Mouse (Mus musculus) intestine, embryonic 14.5 days (tissue): ENCODE results near the gene Plpp2. TPM values are rescaled to one million over a fixed set of nuclear protein-coding genes. Genes with fewer than 3 reads are reported as not detected.

Experiments
- ATAC-seq: fragments of 200-750 bp; cut with Nextera tagmentation; replicated peaks from 2 replicates; pipeline ENCODE4 v1.8.0; 2017; ENCODE audit warnings: low read depth, moderate number of reproducible peaks, moderate TSS enrichment, moderate library complexity; ENCODE audit not compliant: low FRiP score, low TSS enrichment
- DNase-seq: peaks from one replicate; pipeline ENCODE4 v3.0.0-alpha.2; 2018; ENCODE audit warnings: low spot score
- H3K27ac ChIP-seq: fragments of 300-500 bp; sonication (generic); 2 replicates; pipeline ENCODE4 v1.5.1; 2014; ENCODE audit warnings: low read depth, mild to moderate bottlenecking, control low read depth
- H3K27me3 ChIP-seq: fragments of 300-500 bp; sonication (generic); replicated peaks from 2 replicates; pipeline ENCODE4 v1.6.1; 2014; ENCODE audit warnings: low read length, control low read depth; ENCODE audit not compliant: control insufficient read depth, insufficient read depth
- H3K36me3 ChIP-seq: fragments of 300-500 bp; sonication (generic); 2 replicates; pipeline ENCODE4 v1.6.1; 2014; ENCODE audit warnings: low read length, control low read depth; ENCODE audit not compliant: control insufficient read depth, insufficient read depth
- H3K4me1 ChIP-seq: fragments of 300-500 bp; sonication (generic); replicated peaks from 2 replicates; pipeline ENCODE4 v1.6.1; 2014; ENCODE audit warnings: low read length, control low read depth, mixed read lengths; ENCODE audit not compliant: control insufficient read depth, insufficient read depth
- H3K4me2 ChIP-seq: fragments of 300-500 bp; sonication (generic); 2 replicates; pipeline ENCODE4 v1.6.1; 2014; ENCODE audit warnings: low read length
- H3K4me3 ChIP-seq: fragments of 300-500 bp; sonication (generic); 2 replicates; pipeline ENCODE4 v1.5.1; 2014; ENCODE audit warnings: low read depth, low read length, control low read depth, mixed read lengths
- H3K9ac ChIP-seq: fragments of 300-500 bp; sonication (generic); 2 replicates; pipeline ENCODE4 v1.6.1; 2014; ENCODE audit warnings: mild to moderate bottlenecking, low read length
- H3K9me3 ChIP-seq: fragments of 300-500 bp; sonication (generic); 2 replicates; pipeline ENCODE4 v1.6.1; 2016; ENCODE audit warnings: low read length, control low read depth; ENCODE audit not compliant: control insufficient read depth
- WGBS: fragments of 180-500 bp; shearing (Covaris S2); extraction: QIAGEN DNeasy Blood & Tissue Kit; methylation state at CpG from one replicate; pipeline ENCODE4 v1.1.7; 2014; 5-methylcytosine and 5-hydroxymethylcytosine counted together
- polyA plus RNA-seq: library from polyadenylated mRNA; unstranded; fragments of >200 nt; fragmentation: Nextera tagmentation; extraction: Ambion mirVana; gene quantifications from 2 replicates; pipeline ENCODE4 v1.2.1, GENCODE M21; 2014

Plpp2 gene
- polyA plus RNA-seq, 1 experiment from 2014 or later: 92.2 TPM

GRCm38 (mm10) chr10:79530721-79531120, 2.9 kb downstream of the Plpp2 start:
- peak; percentile 33 for DNase-seq
- no peak for ATAC-seq
- Histone ChIP-seq H3K4me3 (no peak overlapping the region), H3K27ac (no peak overlapping the region), H3K4me1 (peaks cover 7% of the 10 kb centered on the region; the same call in 1 of the 2 replicates), H3K4me2 (no peak overlapping the region), H3K27me3 (no peaks in the 10 kb centered on the region), H3K36me3 (peaks cover 18% of the 10 kb centered on the region), H3K9ac (no peak overlapping the region), H3K9me3 (no peaks in the 10 kb centered on the region)
- 90% methylated on average over 13 of the region's 13 CpGs for WGBS

GRCm38 (mm10) chr10:79530241-79530640, 3.4 kb downstream of the Plpp2 start:
- Histone ChIP-seq H3K27me3 (no peaks in the 10 kb centered on the region), H3K9me3 (no peaks in the 10 kb centered on the region), H3K4me2 (no peak overlapping the region), H3K4me3 (no peak overlapping the region), H3K36me3 (peaks cover 18% of the 10 kb centered on the region), H3K27ac (no peak overlapping the region), H3K4me1 (peaks cover 7% of the 10 kb centered on the region; the same call in 1 of the 2 replicates), H3K9ac (no peak overlapping the region)
- DNase-seq: peak; percentile 45
- ATAC-seq: no peak
- WGBS: 75% methylated on average over 8 of the region's 8 CpGs

- ATAC-seq (no peak), DNase-seq (peak; percentile 32)
- Histone ChIP-seq H3K27me3 (no peaks in the 10 kb centered on the region), H3K9me3 (no peaks in the 10 kb centered on the region), H3K9ac (no peak overlapping the region), H3K4me1 (0 out of 2 replicates have a peak, but pooled peaks cover 3% of the 10 kb centered on the region), H3K36me3 (peaks cover 22% of the 10 kb centered on the region), H3K4me2 (no peak overlapping the region), H3K27ac (no peak overlapping the region), H3K4me3 (no peak overlapping the region)
- WGBS: 82% methylated on average over 3 of the region's 3 CpGs
Measured at GRCm38 (mm10) chr10:79528081-79528480, 5.5 kb downstream of the Plpp2 start.

- Histone ChIP-seq H3K36me3 (peaks cover 22% of the 10 kb centered on the region), H3K9ac (no peak overlapping the region), H3K4me1 (no peaks in the 10 kb centered on the region), H3K4me2 (no peak overlapping the region), H3K27me3 (no peaks in the 10 kb centered on the region), H3K9me3 (no peaks in the 10 kb centered on the region), H3K27ac (no peak overlapping the region), H3K4me3 (no peak overlapping the region)
- no peak for ATAC-seq
- peak; percentile 32 for DNase-seq
- WGBS: 93% methylated on average over 6 of the region's 6 CpGs
Measured at GRCm38 (mm10) chr10:79527453-79527845, 6.1 kb downstream of the Plpp2 start.

- no peaks in the 10 kb centered on the region for H3K27me3 ChIP-seq
- DNase-seq (peak; percentile 47), ATAC-seq (no peak)
- no peak overlapping the region for H3K4me3 ChIP-seq
- no peak overlapping the region for H3K4me2 ChIP-seq
- WGBS: 89% methylated on average over 12 of the region's 12 CpGs
- no peak overlapping the region for H3K9ac ChIP-seq
- no peaks in the 10 kb centered on the region for H3K4me1 ChIP-seq
- no peaks in the 10 kb centered on the region for H3K9me3 ChIP-seq
- H3K36me3 ChIP-seq: peaks cover 22% of the 10 kb centered on the region
- H3K27ac ChIP-seq: no peak overlapping the region
Measured at GRCm38 (mm10) chr10:79526661-79527452, 6.7 kb downstream of the Plpp2 start.

GRCm38 (mm10) chr10:79525456-79526325, 7.9 kb downstream of the Plpp2 start:
- ATAC-seq (no peak), DNase-seq (peak; percentile 43)
- Histone ChIP-seq H3K27ac (no peak overlapping the region), H3K9ac (no peak overlapping the region), H3K4me1 (no peaks in the 10 kb centered on the region), H3K36me3 (peaks cover 22% of the 10 kb centered on the region), H3K4me2 (no peak overlapping the region), H3K9me3 (no peaks in the 10 kb centered on the region), H3K27me3 (no peaks in the 10 kb centered on the region), H3K4me3 (no peak overlapping the region)
- WGBS: 84% methylated on average over 8 of the region's 8 CpGs

- no peak for ATAC-seq
- H3K9me3 ChIP-seq: no peaks in the 10 kb centered on the region
- no peak overlapping the region for H3K27ac ChIP-seq
- WGBS: 85% methylated on average over 1 of the region's 1 CpGs
- no peak overlapping the region for H3K9ac ChIP-seq
- H3K4me1 ChIP-seq: no peaks in the 10 kb centered on the region
- peaks cover 18% of the 10 kb centered on the region for H3K36me3 ChIP-seq
- DNase-seq: peak; percentile 32
- no peak overlapping the region for H3K4me2 ChIP-seq
- H3K4me3 ChIP-seq: no peak overlapping the region
- no peaks in the 10 kb centered on the region for H3K27me3 ChIP-seq
Measured at GRCm38 (mm10) chr10:79524433-79524832, 9.2 kb downstream of the Plpp2 start.

GRCm38 (mm10) chr10:79506709-79507108, 26.9 kb downstream of the Plpp2 start:
- WGBS: 85% methylated on average over 2 of the region's 2 CpGs
- Histone ChIP-seq H3K4me3 (no peak overlapping the region), H3K4me2 (no peak overlapping the region), H3K27ac (no peak overlapping the region), H3K9me3 (no peaks in the 10 kb centered on the region), H3K4me1 (no peaks in the 10 kb centered on the region), H3K27me3 (no peaks in the 10 kb centered on the region), H3K9ac (no peak overlapping the region), H3K36me3 (no peaks in the 10 kb centered on the region)
- DNase-seq (no peak), ATAC-seq (no peak)
